Mouse (Mus musculus): ENCODE data around the gene Pomgnt2. TPM values are rescaled to one million over a fixed set of nuclear protein-coding genes. Genes with fewer than 3 reads are reported as not detected.
A peak's percentile ranks its signal among the peaks of the same experiment; 100 is the strongest.

Gene Pomgnt2
- total and polyA plus RNA-seq, 3 experiments = not detected

DNA sequence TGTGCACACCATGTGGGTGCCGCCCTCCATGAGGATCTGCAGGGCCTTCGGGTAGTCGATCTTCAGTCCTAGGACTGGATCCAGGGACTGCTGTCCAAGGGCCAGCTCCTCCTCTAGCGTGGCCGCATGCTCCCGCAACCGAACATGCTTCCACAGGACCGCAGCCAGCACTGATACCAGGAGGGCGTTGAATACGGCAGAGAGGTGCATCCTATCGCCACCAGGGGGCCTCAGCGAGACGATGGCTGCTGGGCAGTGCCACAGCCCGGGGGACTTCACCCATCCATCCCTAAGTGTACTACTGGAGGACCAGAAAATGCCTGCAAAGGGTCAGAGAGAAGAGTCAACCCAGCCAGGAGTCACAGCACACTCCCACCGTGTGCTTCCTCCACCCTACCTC is 13.4 kb downstream of the Pomgnt2 start:
- no peaks in the 10 kb centered on the region for H3K36me3 ChIP-seq (ENCODE audit: control insufficient read depth in 1 of 2, insufficient read depth in 2 of 2, low read length in 2 of 2)
- H3K79me2 ChIP-seq (ENCODE audit: control insufficient read depth, insufficient read depth, low read length, poor library complexity) = no peaks in the 10 kb centered on the region
- H3K4me1 ChIP-seq (ENCODE audit: control insufficient read depth in 1 of 2, insufficient read depth in 2 of 2, low read length in 2 of 2) = no peaks in the 10 kb centered on the region
- no peak overlapping the region for H3K9ac ChIP-seq (ENCODE audit: control insufficient read depth, low read depth, low read length, poor library complexity, severe bottlenecking)
- TF ChIP-seq SMC3 (IDR thresholded peaks at IDR 0.05; ENCODE audit: low read depth, low read length) (peak; percentile 34; the same call in 1 of the 2 replicates), CTCF (IDR thresholded peaks at IDR 0.05 in 2 of 3, conservative IDR thresholded peaks at IDR 0.05 in 1 of 3; ENCODE audit: control insufficient read depth in 1 of 3, insufficient read depth in 1 of 3, low read depth in 2 of 3, low read length in 3 of 3, poor library complexity in 1 of 3, severe bottlenecking in 1 of 3) (peak; percentile 57 to 78 (median 69)), RAD21 (IDR thresholded peaks at IDR 0.05; ENCODE audit: low read depth, low read length) (peak; percentile 6), MXI1 (IDR thresholded peaks at IDR 0.05; ENCODE audit: low read depth, low read length) (no peak)
- H3K4me3 ChIP-seq (ENCODE audit: control insufficient read depth in 1 of 2, insufficient read depth in 1 of 2, low read depth in 2 of 2, low read length in 2 of 2) = no peak overlapping the region
- H3K27ac ChIP-seq (ENCODE audit: control insufficient read depth, low read depth, low read length) = no peak overlapping the region
- no peaks in the 10 kb centered on the region for H3K9me3 ChIP-seq (replicated peaks; ENCODE audit: insufficient read depth, low read length)
- peak; percentile 22 for DNase-seq (ENCODE audit: low read depth, low spot score)
- no peaks in the 10 kb centered on the region for H3K27me3 ChIP-seq (ENCODE audit: control insufficient read depth in 1 of 2, insufficient read depth in 2 of 2, low read length in 2 of 2)

DNA sequence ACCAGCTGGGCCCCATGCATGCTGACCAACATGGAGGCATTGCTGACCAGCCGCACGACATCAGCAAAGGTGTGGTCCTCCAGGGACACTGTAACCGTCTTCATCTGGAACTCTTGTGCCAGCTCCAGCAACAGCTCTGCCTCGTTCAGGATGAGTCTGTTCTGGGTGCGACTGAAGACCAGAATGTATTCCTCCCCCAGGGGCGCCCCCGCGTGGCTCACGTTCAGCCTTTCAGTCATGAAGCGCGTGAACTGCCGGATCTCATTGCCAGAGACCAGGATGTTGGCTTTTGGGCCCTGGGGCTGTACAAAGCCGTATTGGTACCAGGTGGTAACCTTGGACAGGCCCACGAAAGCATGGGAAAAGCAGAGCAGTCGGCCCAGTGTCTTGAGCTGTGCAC is 14.2 kb downstream of the Pomgnt2 start:
- Histone ChIP-seq H3K36me3 (ENCODE audit: control insufficient read depth in 1 of 2, insufficient read depth in 2 of 2, low read length in 2 of 2) (no peaks in the 10 kb centered on the region), H3K4me3 (ENCODE audit: control insufficient read depth in 1 of 2, insufficient read depth in 1 of 2, low read depth in 2 of 2, low read length in 2 of 2) (no peak overlapping the region), H3K27me3 (ENCODE audit: control insufficient read depth in 1 of 2, insufficient read depth in 2 of 2, low read length in 2 of 2) (no peaks in the 10 kb centered on the region), H3K79me2 (ENCODE audit: control insufficient read depth, insufficient read depth, low read length, poor library complexity) (no peaks in the 10 kb centered on the region), H3K27ac (ENCODE audit: control insufficient read depth, low read depth, low read length) (no peak overlapping the region), H3K9ac (ENCODE audit: control insufficient read depth, low read depth, low read length, poor library complexity, severe bottlenecking) (no peak overlapping the region), H3K9me3 (replicated peaks; ENCODE audit: insufficient read depth, low read length) (no peaks in the 10 kb centered on the region), H3K4me1 (ENCODE audit: control insufficient read depth in 1 of 2, insufficient read depth in 2 of 2, low read length in 2 of 2) (no peaks in the 10 kb centered on the region)
- TF ChIP-seq MAZ (IDR thresholded peaks at IDR 0.05; ENCODE audit: low read depth, low read length) (no peak), ZKSCAN1 (IDR thresholded peaks at IDR 0.05; ENCODE audit: low read depth, low read length) (no peak), TAL1 (IDR thresholded peaks at IDR 0.05; ENCODE audit: low read length) (no peak), ZC3H11A (IDR thresholded peaks at IDR 0.05; ENCODE audit: low read depth, low read length) (no peak)
- no peak for DNase-seq (ENCODE audit: low read depth, low spot score)

DNA sequence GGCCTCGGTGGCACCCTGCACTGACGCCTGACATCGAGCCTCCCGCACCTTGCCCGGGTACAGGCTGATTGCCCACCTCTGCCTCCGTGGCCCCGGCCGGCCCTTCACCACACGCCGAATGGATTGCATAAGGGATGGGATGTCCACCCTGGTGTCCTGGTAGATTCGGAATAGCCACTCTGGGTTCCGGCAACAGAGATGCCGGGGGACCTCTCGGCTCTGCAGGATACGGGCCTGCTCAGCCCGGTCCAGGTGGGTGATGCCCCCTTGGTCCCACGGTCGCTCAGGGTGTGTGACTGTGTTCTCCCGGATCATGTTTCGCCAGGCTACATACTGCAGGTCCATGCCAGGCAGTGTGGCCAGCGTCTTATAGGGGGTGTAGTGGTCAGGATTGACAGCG is 14.7 kb downstream of the Pomgnt2 start:
- TF ChIP-seq MAFK (IDR thresholded peaks at IDR 0.05; ENCODE audit: borderline replicate concordance, low read depth, low read length) = no peak
- TF ChIP-seq UBTF (IDR thresholded peaks at IDR 0.05; ENCODE audit: borderline replicate concordance, insufficient read depth, low read depth, low read length) = no peak
- H3K9me3 ChIP-seq (replicated peaks; ENCODE audit: insufficient read depth, low read length) = no peaks in the 10 kb centered on the region
- H3K27me3 ChIP-seq (ENCODE audit: control insufficient read depth in 1 of 2, insufficient read depth in 2 of 2, low read length in 2 of 2) = no peaks in the 10 kb centered on the region

More for the DNA sequence above, 14.7 kb downstream of the Pomgnt2 start:
- Histone ChIP-seq H3K79me2 (ENCODE audit: control insufficient read depth, insufficient read depth, low read length, poor library complexity) (no peaks in the 10 kb centered on the region), H3K27ac (ENCODE audit: control insufficient read depth, low read depth, low read length) (no peak overlapping the region), H3K9ac (ENCODE audit: control insufficient read depth, low read depth, low read length, poor library complexity, severe bottlenecking) (no peak overlapping the region), H3K4me1 (ENCODE audit: control insufficient read depth in 1 of 2, insufficient read depth in 2 of 2, low read length in 2 of 2) (no peaks in the 10 kb centered on the region), H3K4me3 (ENCODE audit: control insufficient read depth in 1 of 2, insufficient read depth in 1 of 2, low read depth in 2 of 2, low read length in 2 of 2) (no peak overlapping the region), H3K36me3 (ENCODE audit: control insufficient read depth in 1 of 2, insufficient read depth in 2 of 2, low read length in 2 of 2) (no peaks in the 10 kb centered on the region)
- no peak for DNase-seq (ENCODE audit: low read depth, low spot score)

Measured in MEL (cell line).